ENCODE assay signal across 11 mouse cellular contexts in genomic region chr15:84104626-84105025, GRCm38 (mm10). TPM values are rescaled to one million over a fixed set of nuclear protein-coding genes. Genes with fewer than 3 reads are reported as not detected.
DNase-seq lines count a peak whose midpoint lies in the region; ATAC-seq lines count a peak whose summit lies in the region.
"Had no signal": no experiment of that assay in that cellular context is flagged by ENCODE, and none has a peak within 500 bp of the region (broad histone marks: within the 10 kb centered on the region; RNA-seq: fewer than 3 reads in every experiment).

No protein-coding gene starts in this region.

- no peak overlapping the region for H3K9ac ChIP-seq in heart, embryonic 13.5 days
- no peak overlapping the region for H3K9ac ChIP-seq in hindbrain, embryonic 11.5 days (ENCODE audit: low read depth, low read length)
- peak overlapping the region; percentile 65 for H3K9ac ChIP-seq in midbrain, embryonic 14.5 days (replicated peaks; ENCODE audit: low read length)

- H3K4me2 ChIP-seq in heart, embryonic 13.5 days = peak overlapping the region; percentile 87; the same call in 1 of the 2 replicates
- peak overlapping the region; percentile 87; the same call in 1 of the 2 replicates for H3K4me2 ChIP-seq in hindbrain, embryonic 11.5 days (replicated peaks; ENCODE audit: low read depth, low read length)
- peak overlapping the region; percentile 79 for H3K4me2 ChIP-seq in midbrain, embryonic 14.5 days (ENCODE audit: low read length)

- H3K4me3 ChIP-seq in heart, embryonic 13.5 days = no peak overlapping the region
- H3K4me3 ChIP-seq in hindbrain, embryonic 11.5 days (ENCODE audit: low read depth, low read length) = no peak overlapping the region
- peak overlapping the region; percentile 60 for H3K4me3 ChIP-seq in midbrain, embryonic 14.5 days (replicated peaks; ENCODE audit: low read depth, low read length)

- no peak overlapping the region for H3K27ac ChIP-seq in heart, embryonic 13.5 days (replicated peaks)
- H3K27ac ChIP-seq in hindbrain, embryonic 11.5 days (ENCODE audit: low read depth, low read length) = no peak overlapping the region
- H3K27ac ChIP-seq in midbrain, embryonic 14.5 days (replicated peaks; ENCODE audit: low read depth, low read length) = no peak overlapping the region

- intact Hi-C loops in heart, postnatal 36 days (cut with DNase I) = no loop called here

- H3K36me3 ChIP-seq in heart, embryonic 13.5 days = no peaks in the 10 kb centered on the region
- no peaks in the 10 kb centered on the region for H3K36me3 ChIP-seq in hindbrain, embryonic 11.5 days (ENCODE audit: control insufficient read depth, insufficient read depth, low read length)
- no peaks in the 10 kb centered on the region for H3K36me3 ChIP-seq in midbrain, embryonic 14.5 days (ENCODE audit: control insufficient read depth, insufficient read depth, low read length)

- H3K4me1 ChIP-seq in heart, embryonic 13.5 days = peaks cover 8% of the 10 kb centered on the region
- no peaks in the 10 kb centered on the region for H3K4me1 ChIP-seq in hindbrain, embryonic 11.5 days (replicated peaks; ENCODE audit: control insufficient read depth, insufficient read depth, low read length)
- H3K4me1 ChIP-seq in midbrain, embryonic 14.5 days (ENCODE audit: control insufficient read depth, insufficient read depth, low read length) = peaks cover 17% of the 10 kb centered on the region

- DNase-seq in heart, postnatal 36 days = no peak
- DNase-seq in cerebellum, postnatal 36 days = peak; percentile 30 to 41
- DNase-seq in hindbrain, embryonic 11.5 days (ENCODE audit: low spot score) = no peak
- no peak for DNase-seq in midbrain, embryonic 14.5 days
- no peak for DNase-seq in kidney, adult 18-20 months
- DNase-seq in frontal cortex, postnatal 25 days (ENCODE audit: low spot score in 2 of 2) = no peak
- no peak for DNase-seq in yolk sac, embryonic 10.5 days (ENCODE audit: low spot score)
- DNase-seq: gastrocnemius, postnatal 10 days; lung, postnatal 10 days had no signal

- ATAC-seq in heart, embryonic 13.5 days (ENCODE audit: extremely low read depth, insufficient number of reproducible peaks, low FRiP score, low TSS enrichment) = no peak
- peak; percentile 18; the same call in 1 of the 2 replicates for ATAC-seq in hindbrain, embryonic 11.5 days (ENCODE audit: low FRiP score)
- no peak for ATAC-seq in midbrain, embryonic 14.5 days (ENCODE audit: low FRiP score, low TSS enrichment)

- no peaks in the 10 kb centered on the region for H3K9me3 ChIP-seq in heart, embryonic 13.5 days
- no peaks in the 10 kb centered on the region for H3K9me3 ChIP-seq in hindbrain, embryonic 11.5 days (ENCODE audit: control insufficient read depth, low read length)
- H3K9me3 ChIP-seq in midbrain, embryonic 14.5 days (ENCODE audit: control insufficient read depth, low read length) = no peaks in the 10 kb centered on the region

- peaks cover 66% of the 10 kb centered on the region for H3K27me3 ChIP-seq in heart, embryonic 13.5 days (replicated peaks)
- H3K27me3 ChIP-seq in hindbrain, embryonic 11.5 days (ENCODE audit: control insufficient read depth, insufficient read depth, low read length) = peaks cover 22% of the 10 kb centered on the region
- peaks cover 4% of the 10 kb centered on the region; the same call in 1 of the 2 replicates for H3K27me3 ChIP-seq in midbrain, embryonic 14.5 days (ENCODE audit: control insufficient read depth, insufficient read depth, low read length)

- 74% methylated on average over 7 of the region's 7 CpGs for WGBS in heart, embryonic 13.5 days
- WGBS in hindbrain, embryonic 11.5 days = 77% methylated on average over 7 of the region's 7 CpGs
- WGBS in midbrain, embryonic 14.5 days = 84% methylated on average over 7 of the region's 7 CpGs

RNA-seq across cellular contexts. Expression of gene Sult4a1, which starts 0.9 kb away (rescaled TPM):
- polyA plus RNA-seq in heart, embryonic 13.5 days (2015; fragmentation: Nextera tagmentation; extraction: Ambion mirVana) = 0.45 and 0.70 TPM in 2 replicates
- under 1 TPM in 1 of 2 experiments, not detected in 1; 0.39 TPM for total RNA-seq in heart, postnatal 36 days (2021)
- polyA plus RNA-seq in hindbrain, embryonic 11.5 days (2014; fragmentation: Nextera tagmentation; extraction: Ambion mirVana) = 8.0 and 9.2 TPM in 2 replicates
- polyA plus RNA-seq in midbrain, embryonic 14.5 days (2014; fragmentation: Nextera tagmentation; extraction: Ambion mirVana) = 42.5 and 55.0 TPM in 2 replicates

RNA-seq across cellular contexts. Expression of gene Pnpla5, which starts 18.3 kb away (rescaled TPM):
- polyA plus RNA-seq in heart, embryonic 13.5 days (2015; fragmentation: Nextera tagmentation; extraction: Ambion mirVana) = not detected in 2 replicates
- total RNA-seq in heart, postnatal 36 days (2021) = not detected
- polyA plus RNA-seq in hindbrain, embryonic 11.5 days (2014; fragmentation: Nextera tagmentation; extraction: Ambion mirVana) = not detected in 2 replicates
- not detected in 2 replicates for polyA plus RNA-seq in midbrain, embryonic 14.5 days (2014; fragmentation: Nextera tagmentation; extraction: Ambion mirVana)
- total RNA-seq: gastrocnemius, postnatal 10 days had no signal
- polyA plus RNA-seq: stomach, embryonic 14.5 days had no signal

RNA-seq across cellular contexts. Expression of gene Efcab6, which starts 39.4 kb away (rescaled TPM):
- 0.15 TPM in 1 of 2 replicates, not detected in the other for polyA plus RNA-seq in heart, embryonic 13.5 days (2015; fragmentation: Nextera tagmentation; extraction: Ambion mirVana)
- total RNA-seq in heart, postnatal 36 days (2021) = not detected
- 0.26 and 0.27 TPM in 2 replicates for polyA plus RNA-seq in hindbrain, embryonic 11.5 days (2014; fragmentation: Nextera tagmentation; extraction: Ambion mirVana)
- polyA plus RNA-seq in midbrain, embryonic 14.5 days (2014; fragmentation: Nextera tagmentation; extraction: Ambion mirVana) = 0.15 and 0.22 TPM in 2 replicates

Comparison
In these comparisons a context has a peak if more than half of its experiments do, and no peak if none do; other contexts are left out.
1. DNase-seq: peak in cerebellum, postnatal 36 days (2 of 2); none in heart, postnatal 36 days (0 of 2), hindbrain, embryonic 11.5 days (single experiment), midbrain, embryonic 14.5 days (single experiment), kidney, adult 18-20 months (single experiment), frontal cortex, postnatal 25 days (0 of 2) and yolk sac, embryonic 10.5 days (single experiment).
2. Peak in every context shown above with its lines, with median percentiles within 50 percentile points of each other: H3K4me2 ChIP-seq.